Mouse (Mus musculus): ENCODE measurements around the gene Dcaf6.

DNA sequence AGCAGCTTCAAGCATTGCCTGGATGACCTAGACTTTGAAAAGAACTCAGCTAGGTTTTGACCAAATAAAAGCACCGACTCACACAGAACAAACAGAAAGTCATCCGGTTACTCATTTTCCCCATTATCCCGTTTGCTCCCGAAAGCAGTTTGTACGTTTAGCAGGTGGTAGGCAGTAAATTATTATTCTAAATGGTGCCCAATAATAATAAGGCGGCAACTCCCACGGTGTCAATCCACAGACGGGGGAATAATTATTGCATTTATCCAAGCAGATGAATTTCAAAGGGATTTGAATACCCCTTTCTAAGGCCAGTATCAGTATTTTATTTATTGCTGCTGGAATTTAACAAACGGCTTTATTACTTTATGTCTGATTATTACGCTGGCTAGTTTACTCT is 179.5 kb downstream of the Dcaf6 start:
- TF ChIP-seq CTCF (conservative IDR thresholded peaks at IDR 0.05; ENCODE audit: insufficient read depth, insufficient read length, low read depth, low read length) = no peak
- TF ChIP-seq POLR2A (IDR thresholded peaks at IDR 0.05; ENCODE audit: low read depth, low read length) = no peak

All from kidney, adult 2 months (tissue).